Mouse (Mus musculus) neutrophil, adult 59 days (primary cell): ENCODE measurements around the gene Gm8914. TPM values are rescaled to one million over a fixed set of nuclear protein-coding genes. Genes with fewer than 3 reads are reported as not detected.

Source experiments
- total RNA-seq, 2 experiments: library from RNA; stranded (reverse); gene quantifications; 1 replicate in 1 of 2; 2 replicates in 1 of 2; pipeline ENCODE4 v1.2.4; 2023

The Gm8914 gene
- not detected for total RNA-seq

DNA sequence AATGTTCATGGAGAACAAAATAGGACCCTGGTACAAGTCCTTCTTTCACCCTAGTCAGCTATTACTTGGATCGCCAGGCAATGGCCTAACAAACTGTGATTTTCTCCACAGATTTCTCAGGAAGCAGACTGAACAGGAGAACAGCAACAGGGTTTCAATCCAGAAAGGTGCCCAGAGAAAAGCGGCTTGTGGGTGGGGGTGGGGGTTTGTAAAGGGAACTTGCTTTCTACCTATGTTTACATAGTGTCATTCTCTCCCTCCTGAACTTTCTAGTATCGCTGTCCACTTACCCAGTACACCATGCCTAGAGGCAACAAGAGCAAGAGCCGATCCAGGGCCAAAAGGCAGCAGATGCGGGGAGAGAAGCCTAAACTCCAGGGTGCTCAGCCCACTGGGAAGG, at the start of gene Gm8914:
Gm8914 (plus strand) TSS at position 301 of the 400 bp plus-strand sequence.

Other genes with a start within 250 kb of the Gm8914 start
- gene Mageb2, start 148.4 kb upstream of the Gm8914 start, total RNA-seq: not detected
- not detected for gene Gm5072, start 87.6 kb upstream of the Gm8914 start, total RNA-seq
- not detected for gene 1700084M14Rik, start 95.8 kb downstream of the Gm8914 start, total RNA-seq
- not detected for gene Gm14781, start 152.1 kb downstream of the Gm8914 start, total RNA-seq